Mouse (Mus musculus) ES-E14 (cell line): Measurements from ENCODE around the gene Wrnip1.

ENCODE experiments used
- CHD2 ChIP-seq: IDR thresholded peaks from 2 replicates; pipeline ENCODE4 v1.6.1; 2014; ENCODE audit warnings: mild to moderate bottlenecking, low read depth, low read length, inconsistent platforms
- HCFC1 ChIP-seq: IDR thresholded peaks from 2 replicates; pipeline ENCODE4 v1.6.1; 2012; ENCODE audit warnings: low read length, inconsistent platforms, borderline replicate concordance; ENCODE audit not compliant: insufficient read depth
- ZC3H11A ChIP-seq: IDR thresholded peaks from 2 replicates; pipeline ENCODE4 v1.6.1; 2012; ENCODE audit warnings: low read depth, mild to moderate bottlenecking, inconsistent platforms, low read length, borderline replicate concordance

- TF ChIP-seq HCFC1 (no peak), CHD2 (no peak), ZC3H11A (no peak)
Measured at GRCm38 (mm10) chr13:32799131-32799530, 2.7 kb upstream of the Wrnip1 start.
